Mouse (Mus musculus): ENCODE results near the gene Strip2. TPM values are rescaled to one million over a fixed set of nuclear protein-coding genes. Genes with fewer than 3 reads are reported as not detected.

Strip2 gene
- total RNA-seq, 1 experiment = 1.3 TPM

DNA sequence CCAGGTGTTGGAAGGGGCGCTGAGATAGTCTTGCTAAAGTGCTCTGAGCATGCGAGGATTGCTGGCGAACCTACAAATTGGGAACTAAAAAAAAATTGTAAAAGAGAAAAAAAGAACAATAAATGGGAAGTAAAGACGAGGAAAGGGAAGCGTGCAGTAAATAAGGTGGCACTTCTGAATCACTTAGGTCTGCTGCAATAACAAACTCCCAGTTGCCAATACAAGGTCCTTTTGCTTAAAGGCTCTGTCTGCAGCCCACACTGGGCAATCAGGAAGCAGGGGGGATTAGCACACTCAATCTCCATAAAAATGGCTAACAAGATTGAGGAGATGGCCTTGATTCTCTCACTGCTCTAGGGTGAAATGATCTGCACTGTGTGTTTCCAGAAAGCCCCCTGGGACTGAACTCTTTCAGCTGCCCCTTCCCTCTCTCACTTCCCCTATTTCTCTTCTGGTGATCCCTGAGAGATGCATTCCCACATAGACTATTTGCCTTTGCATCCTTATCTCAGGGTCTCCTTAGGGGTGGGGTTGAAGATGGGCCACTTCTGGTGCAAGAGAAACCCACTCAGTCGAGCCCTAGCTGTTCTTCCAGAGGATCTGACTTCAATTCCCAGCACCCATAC lies 8.9 kb downstream of the Strip2 start:
- no peak overlapping the region for H3K27ac ChIP-seq (ENCODE audit: insufficient read depth, low read depth, low read length, poor library complexity, severe bottlenecking)
- no peak for TF ChIP-seq ZC3H11A (IDR thresholded peaks at IDR 0.05; ENCODE audit: borderline replicate concordance, low read depth, low read length)
- no peaks in the 10 kb centered on the region for H3K9me3 ChIP-seq (ENCODE audit: control insufficient read depth, insufficient read depth, low read depth, low read length)
- H3K9ac ChIP-seq (ENCODE audit: insufficient read depth, low read depth, low read length, poor library complexity, severe bottlenecking) = no peak overlapping the region
- in situ Hi-C loops (cut with MboI; ENCODE audit: low sequenced_read_pairs in 2 of 2, unreplicated experiment in 2 of 2) = no loop called here
- H3K4me1 ChIP-seq (ENCODE audit: control insufficient read depth in 2 of 2, insufficient read depth in 2 of 2, low read length in 2 of 2, poor library complexity in 1 of 2) = no peaks in the 10 kb centered on the region
- no peaks in the 10 kb centered on the region for H3K36me3 ChIP-seq (ENCODE audit: control insufficient read depth, insufficient read depth, low read length, poor library complexity, severe bottlenecking)
- no peak overlapping the region for H3K4me3 ChIP-seq (ENCODE audit: insufficient read depth in 1 of 2, low read depth in 1 of 2, low read length in 2 of 2, poor library complexity in 1 of 2, severe bottlenecking in 1 of 2)
- DNase-seq (ENCODE audit: low read depth, low spot score) = no peak

DNA sequence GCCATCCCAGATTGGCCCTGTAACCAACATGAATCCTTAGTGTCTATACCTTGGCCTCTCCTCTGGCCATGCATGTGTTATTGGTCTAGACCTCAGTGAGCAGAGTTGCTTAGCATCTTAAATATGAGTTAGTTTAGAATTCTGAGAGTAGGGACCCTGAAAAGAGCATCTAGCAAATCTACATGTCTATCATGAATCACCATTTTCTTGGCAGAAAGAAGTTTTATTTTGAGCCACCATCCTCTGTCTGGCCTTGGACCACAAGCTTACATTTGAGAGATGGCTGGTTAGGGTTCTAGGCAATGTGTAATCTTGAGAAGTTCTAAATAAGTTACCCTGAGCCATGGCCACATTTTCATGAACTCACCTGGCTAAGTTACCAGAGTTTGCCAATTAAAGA lies 13.3 kb downstream of the Strip2 start:
- Histone ChIP-seq H3K9me3 (ENCODE audit: control insufficient read depth, insufficient read depth, low read depth, low read length) (no peaks in the 10 kb centered on the region), H3K9ac (ENCODE audit: insufficient read depth, low read depth, low read length, poor library complexity, severe bottlenecking) (no peak overlapping the region), H3K4me3 (ENCODE audit: insufficient read depth in 1 of 2, low read depth in 1 of 2, low read length in 2 of 2, poor library complexity in 1 of 2, severe bottlenecking in 1 of 2) (no peak overlapping the region), H3K4me1 (ENCODE audit: control insufficient read depth in 2 of 2, insufficient read depth in 2 of 2, low read length in 2 of 2, poor library complexity in 1 of 2) (no peaks in the 10 kb centered on the region), H3K27ac (ENCODE audit: insufficient read depth, low read depth, low read length, poor library complexity, severe bottlenecking) (no peak overlapping the region), H3K36me3 (ENCODE audit: control insufficient read depth, insufficient read depth, low read length, poor library complexity, severe bottlenecking) (no peaks in the 10 kb centered on the region)
- in situ Hi-C loops (cut with MboI; ENCODE audit: low sequenced_read_pairs in 2 of 2, unreplicated experiment in 2 of 2) = no loop called here
- TF ChIP-seq CHD2 (IDR thresholded peaks at IDR 0.05; ENCODE audit: low read depth, low read length) (no peak), HCFC1 (IDR thresholded peaks at IDR 0.05; ENCODE audit: borderline replicate concordance, insufficient read depth, low read length) (no peak), ZNF384 (IDR thresholded peaks at IDR 0.05; ENCODE audit: low read depth, low read length) (no peak), MAFK (IDR thresholded peaks at IDR 0.05; ENCODE audit: insufficient read depth, low read depth, low read length) (no peak), ZC3H11A (IDR thresholded peaks at IDR 0.05; ENCODE audit: borderline replicate concordance, low read depth, low read length) (no peak)
- no peak for DNase-seq (ENCODE audit: low read depth, low spot score)

DNA sequence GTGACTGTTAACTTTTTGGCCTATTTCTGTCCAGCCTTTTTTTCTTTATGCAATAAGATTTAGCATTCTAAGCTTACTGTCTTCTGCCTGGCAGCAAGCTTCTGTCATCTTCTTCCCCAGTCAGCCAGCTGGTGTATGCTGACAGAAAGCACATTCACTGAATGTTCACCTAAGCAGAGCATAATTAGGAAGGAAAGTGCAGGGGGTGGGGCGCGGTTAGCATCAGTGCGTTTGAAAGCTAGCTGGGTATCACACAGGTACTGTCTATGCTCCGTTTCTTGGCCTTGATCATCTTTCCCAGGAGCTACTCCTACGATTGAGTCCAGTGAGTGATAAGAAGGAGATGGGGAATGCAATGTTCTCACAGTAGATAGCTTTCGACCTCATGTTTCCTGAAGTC lies 13.9 kb downstream of the Strip2 start:
- H3K36me3 ChIP-seq (ENCODE audit: control insufficient read depth, insufficient read depth, low read length, poor library complexity, severe bottlenecking) = no peaks in the 10 kb centered on the region
- no peak overlapping the region for H3K9ac ChIP-seq (ENCODE audit: insufficient read depth, low read depth, low read length, poor library complexity, severe bottlenecking)
- TF ChIP-seq HCFC1 (IDR thresholded peaks at IDR 0.05; ENCODE audit: borderline replicate concordance, insufficient read depth, low read length) = no peak
- TF ChIP-seq ZNF384 (IDR thresholded peaks at IDR 0.05; ENCODE audit: low read depth, low read length) = no peak
- TF ChIP-seq CHD2 (IDR thresholded peaks at IDR 0.05; ENCODE audit: low read depth, low read length) = no peak
- no peak for TF ChIP-seq ZC3H11A (IDR thresholded peaks at IDR 0.05; ENCODE audit: borderline replicate concordance, low read depth, low read length)
- no peak for TF ChIP-seq MAFK (IDR thresholded peaks at IDR 0.05; ENCODE audit: insufficient read depth, low read depth, low read length)
- H3K27ac ChIP-seq (ENCODE audit: insufficient read depth, low read depth, low read length, poor library complexity, severe bottlenecking) = no peak overlapping the region
- H3K9me3 ChIP-seq (ENCODE audit: control insufficient read depth, insufficient read depth, low read depth, low read length) = no peaks in the 10 kb centered on the region
- no peak for DNase-seq (ENCODE audit: low read depth, low spot score)
- H3K4me3 ChIP-seq (ENCODE audit: insufficient read depth in 1 of 2, low read depth in 1 of 2, low read length in 2 of 2, poor library complexity in 1 of 2, severe bottlenecking in 1 of 2) = no peak overlapping the region
- in situ Hi-C loops (cut with MboI; ENCODE audit: low sequenced_read_pairs in 2 of 2, unreplicated experiment in 2 of 2) = no loop called here
- H3K4me1 ChIP-seq (ENCODE audit: control insufficient read depth in 2 of 2, insufficient read depth in 2 of 2, low read length in 2 of 2, poor library complexity in 1 of 2) = no peaks in the 10 kb centered on the region

GRCm38 (mm10) chr6:29931181-29931580 lies 14.4 kb downstream of the Strip2 start:
- H3K9me3 ChIP-seq (ENCODE audit: control insufficient read depth, insufficient read depth, low read depth, low read length) = no peaks in the 10 kb centered on the region
- H3K4me3 ChIP-seq (ENCODE audit: insufficient read depth in 1 of 2, low read depth in 1 of 2, low read length in 2 of 2, poor library complexity in 1 of 2, severe bottlenecking in 1 of 2) = no peak overlapping the region
- H3K9ac ChIP-seq (ENCODE audit: insufficient read depth, low read depth, low read length, poor library complexity, severe bottlenecking) = no peak overlapping the region
- no peaks in the 10 kb centered on the region for H3K36me3 ChIP-seq (ENCODE audit: control insufficient read depth, insufficient read depth, low read length, poor library complexity, severe bottlenecking)
- no peaks in the 10 kb centered on the region for H3K4me1 ChIP-seq (ENCODE audit: control insufficient read depth in 2 of 2, insufficient read depth in 2 of 2, low read length in 2 of 2, poor library complexity in 1 of 2)
- H3K27ac ChIP-seq (ENCODE audit: insufficient read depth, low read depth, low read length, poor library complexity, severe bottlenecking) = no peak overlapping the region
- in situ Hi-C loops (cut with MboI; ENCODE audit: low sequenced_read_pairs in 2 of 2, unreplicated experiment in 2 of 2) = no loop called here
- no peak for TF ChIP-seq HCFC1 (IDR thresholded peaks at IDR 0.05; ENCODE audit: borderline replicate concordance, insufficient read depth, low read length)
- no peak for TF ChIP-seq CHD2 (IDR thresholded peaks at IDR 0.05; ENCODE audit: low read depth, low read length)
- no peak for TF ChIP-seq ZC3H11A (IDR thresholded peaks at IDR 0.05; ENCODE audit: borderline replicate concordance, low read depth, low read length)
- TF ChIP-seq MAFK (IDR thresholded peaks at IDR 0.05; ENCODE audit: insufficient read depth, low read depth, low read length) = no peak
- TF ChIP-seq ZNF384 (IDR thresholded peaks at IDR 0.05; ENCODE audit: low read depth, low read length) = no peak
- no peak for DNase-seq (ENCODE audit: low read depth, low spot score)

GRCm38 (mm10) chr6:29935741-29936140 lies 18.9 kb downstream of the Strip2 start:
- Histone ChIP-seq H3K4me1 (ENCODE audit: control insufficient read depth in 2 of 2, insufficient read depth in 2 of 2, low read length in 2 of 2, poor library complexity in 1 of 2) (no peaks in the 10 kb centered on the region), H3K9ac (ENCODE audit: insufficient read depth, low read depth, low read length, poor library complexity, severe bottlenecking) (no peak overlapping the region), H3K4me3 (ENCODE audit: insufficient read depth in 1 of 2, low read depth in 1 of 2, low read length in 2 of 2, poor library complexity in 1 of 2, severe bottlenecking in 1 of 2) (no peak overlapping the region), H3K9me3 (ENCODE audit: control insufficient read depth, insufficient read depth, low read depth, low read length) (no peaks in the 10 kb centered on the region), H3K36me3 (ENCODE audit: control insufficient read depth, insufficient read depth, low read length, poor library complexity, severe bottlenecking) (no peaks in the 10 kb centered on the region), H3K27ac (ENCODE audit: insufficient read depth, low read depth, low read length, poor library complexity, severe bottlenecking) (no peak overlapping the region)
- no peak for DNase-seq (ENCODE audit: low read depth, low spot score)
- in situ Hi-C loops (cut with MboI; ENCODE audit: low sequenced_read_pairs in 2 of 2, unreplicated experiment in 2 of 2) = no loop called here
- no peak for TF ChIP-seq HCFC1 (IDR thresholded peaks at IDR 0.05; ENCODE audit: borderline replicate concordance, insufficient read depth, low read length)
- no peak for TF ChIP-seq MAFK (IDR thresholded peaks at IDR 0.05; ENCODE audit: insufficient read depth, low read depth, low read length)
- TF ChIP-seq CHD2 (IDR thresholded peaks at IDR 0.05; ENCODE audit: low read depth, low read length) = no peak
- TF ChIP-seq ZC3H11A (IDR thresholded peaks at IDR 0.05; ENCODE audit: borderline replicate concordance, low read depth, low read length) = no peak
- TF ChIP-seq ZNF384 (IDR thresholded peaks at IDR 0.05; ENCODE audit: low read depth, low read length) = no peak

Measured in ES-E14 (cell line).